ENCODE assay signal across 9 mouse cellular contexts in the genomic region with DNA sequence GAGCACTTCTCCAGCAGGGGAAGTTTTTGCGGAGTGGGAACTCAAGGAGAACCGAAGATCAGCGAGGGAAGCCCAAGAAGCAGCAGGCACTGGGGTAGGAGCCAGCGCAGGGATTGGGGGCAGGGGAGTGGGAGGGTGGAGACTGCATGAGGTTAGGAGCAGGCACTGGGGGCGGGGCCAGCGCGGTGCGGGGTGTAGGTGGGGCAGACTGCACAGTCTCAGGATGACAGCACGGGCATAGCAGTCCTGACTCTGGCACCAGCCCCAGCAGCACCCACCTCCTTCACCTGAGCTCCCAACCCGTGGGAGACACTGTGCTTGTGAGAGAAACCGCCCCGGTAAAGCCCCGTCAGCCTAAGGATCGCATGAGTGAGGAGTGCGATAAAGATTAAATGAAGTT.
DNase-seq lines count a peak whose midpoint lies in the region; ATAC-seq and TF ChIP-seq lines count a peak whose summit lies in the region.
"Had no signal": no experiment of that assay in that cellular context is flagged by ENCODE, and none has a peak within 500 bp of the region (broad histone marks: within the 10 kb centered on the region; RNA-seq: fewer than 3 reads in every experiment).

No protein-coding gene starts in this region.

- TF ChIP-seq CTCF in forebrain, postnatal 0 days (IDR thresholded peaks at IDR 0.05; ENCODE audit: low read depth) = no peak
- TF ChIP-seq CTCF in lung, embryonic 14.5 days (IDR thresholded peaks at IDR 0.05; ENCODE audit: low read depth) = no peak

- DNase-seq in forebrain, embryonic 10.5 days (ENCODE audit: extremely low spot score, low spot score) = no peak
- no peak for DNase-seq in forebrain, postnatal 0 days
- no peak for DNase-seq in lung, embryonic 14.5 days
- no peak for DNase-seq in lung, postnatal 4 days
- no peak for DNase-seq in layer of hippocampus, postnatal 36 days
- no peak for DNase-seq in cerebellum, postnatal 4 days (ENCODE audit: low spot score in 2 of 2)
- DNase-seq: lung, postnatal 14 days had no signal

- H3K4me1 ChIP-seq in forebrain, embryonic 10.5 days = peaks cover 14% of the 10 kb centered on the region
- H3K4me1 ChIP-seq in forebrain, postnatal 0 days (ENCODE audit: insufficient read depth) = 0 out of 2 replicates have a peak, but pooled peaks cover 4% of the 10 kb centered on the region
- peaks cover 7% of the 10 kb centered on the region; the same call in 1 of the 2 replicates for H3K4me1 ChIP-seq in lung, embryonic 14.5 days (ENCODE audit: insufficient read depth)
- peaks cover 10% of the 10 kb centered on the region; the same call in 1 of the 2 replicates for H3K4me1 ChIP-seq in intestine, embryonic 15.5 days (replicated peaks)
- H3K4me1 ChIP-seq in stomach, embryonic 14.5 days (ENCODE audit: control insufficient read depth, insufficient read depth, low read length) = peaks cover 22% of the 10 kb centered on the region

- WGBS in forebrain, embryonic 10.5 days = 18% methylated on average over 15 of the region's 15 CpGs
- 20% methylated on average over 15 of the region's 15 CpGs for WGBS in forebrain, postnatal 0 days
- 20% methylated on average over 15 of the region's 15 CpGs for WGBS in lung, embryonic 14.5 days
- WGBS in intestine, embryonic 15.5 days = 14% methylated on average over 15 of the region's 15 CpGs
- 11% methylated on average over 15 of the region's 15 CpGs for WGBS in stomach, embryonic 14.5 days

- no peaks in the 10 kb centered on the region for H3K9me3 ChIP-seq in forebrain, embryonic 10.5 days
- no peaks in the 10 kb centered on the region for H3K9me3 ChIP-seq in forebrain, postnatal 0 days (ENCODE audit: low read length)
- H3K9me3 ChIP-seq in lung, embryonic 14.5 days (ENCODE audit: low read depth, low read length) = no peaks in the 10 kb centered on the region
- no peaks in the 10 kb centered on the region for H3K9me3 ChIP-seq in intestine, embryonic 15.5 days
- no peaks in the 10 kb centered on the region for H3K9me3 ChIP-seq in stomach, embryonic 14.5 days (ENCODE audit: control insufficient read depth, low read depth, low read length)

- H3K4me3 ChIP-seq in forebrain, embryonic 10.5 days = peak overlapping the region; percentile 5; the same call in 1 of the 2 replicates
- H3K4me3 ChIP-seq in forebrain, postnatal 0 days (ENCODE audit: low read depth, low read length) = no peak overlapping the region
- no peak overlapping the region for H3K4me3 ChIP-seq in lung, embryonic 14.5 days (ENCODE audit: low read depth, low read length)
- no peak overlapping the region for H3K4me3 ChIP-seq in intestine, embryonic 15.5 days (replicated peaks)
- no peak overlapping the region for H3K4me3 ChIP-seq in stomach, embryonic 14.5 days (ENCODE audit: low read depth, low read length)

- no peak for ATAC-seq in forebrain, postnatal 0 days
- peak; percentile 23; the same call in 1 of the 2 replicates for ATAC-seq in lung, embryonic 14.5 days (ENCODE audit: insufficient read depth)
- peak; percentile 58; the same call in 1 of the 2 replicates for ATAC-seq in intestine, embryonic 15.5 days
- ATAC-seq in stomach, embryonic 14.5 days (ENCODE audit: insufficient number of reproducible peaks, insufficient read depth, low FRiP score, low read depth) = peak; percentile 75; the same call in 1 of the 2 replicates

- H3K4me2 ChIP-seq in forebrain, postnatal 0 days (ENCODE audit: low read depth) = no peak overlapping the region
- no peak overlapping the region for H3K4me2 ChIP-seq in lung, embryonic 14.5 days
- H3K4me2 ChIP-seq in intestine, embryonic 15.5 days (replicated peaks) = no peak overlapping the region
- H3K4me2 ChIP-seq in stomach, embryonic 14.5 days (replicated peaks; ENCODE audit: low read depth, low read length) = no peak overlapping the region

- H3K9ac ChIP-seq in forebrain, postnatal 0 days = no peak overlapping the region
- no peak overlapping the region for H3K9ac ChIP-seq in lung, embryonic 14.5 days
- H3K9ac ChIP-seq in intestine, embryonic 15.5 days = no peak overlapping the region
- H3K9ac ChIP-seq in stomach, embryonic 14.5 days (replicated peaks; ENCODE audit: low read depth, low read length) = no peak overlapping the region

- H3K36me3 ChIP-seq in forebrain, embryonic 10.5 days (replicated peaks) = no peaks in the 10 kb centered on the region
- no peaks in the 10 kb centered on the region for H3K36me3 ChIP-seq in forebrain, postnatal 0 days (ENCODE audit: insufficient read depth)
- no peaks in the 10 kb centered on the region for H3K36me3 ChIP-seq in lung, embryonic 14.5 days (ENCODE audit: insufficient read depth)
- H3K36me3 ChIP-seq in intestine, embryonic 15.5 days = no peaks in the 10 kb centered on the region
- no peaks in the 10 kb centered on the region for H3K36me3 ChIP-seq in stomach, embryonic 14.5 days (ENCODE audit: control insufficient read depth, insufficient read depth, low read length)

- H3K27me3 ChIP-seq in forebrain, embryonic 10.5 days (ENCODE audit: poor library complexity, severe bottlenecking) = peaks cover 19% of the 10 kb centered on the region
- peaks cover 12% of the 10 kb centered on the region for H3K27me3 ChIP-seq in forebrain, postnatal 0 days (ENCODE audit: insufficient read depth, low read length)
- H3K27me3 ChIP-seq in lung, embryonic 14.5 days (ENCODE audit: insufficient read depth, low read length) = no peaks in the 10 kb centered on the region
- no peaks in the 10 kb centered on the region; the same call in 1 of the 2 replicates for H3K27me3 ChIP-seq in intestine, embryonic 15.5 days (replicated peaks)
- H3K27me3 ChIP-seq in stomach, embryonic 14.5 days (ENCODE audit: control insufficient read depth, insufficient read depth, low read length) = no peaks in the 10 kb centered on the region

- no peak overlapping the region for H3K27ac ChIP-seq in forebrain, embryonic 10.5 days
- H3K27ac ChIP-seq in forebrain, postnatal 0 days (ENCODE audit: low read depth, low read length) = no peak overlapping the region
- H3K27ac ChIP-seq in lung, embryonic 14.5 days (ENCODE audit: low read depth) = no peak overlapping the region
- H3K27ac ChIP-seq in intestine, embryonic 15.5 days = no peak overlapping the region
- H3K27ac ChIP-seq in stomach, embryonic 14.5 days (ENCODE audit: low read length) = no peak overlapping the region
